Mouse (Mus musculus): ENCODE data around the gene Lrp5.

The Lrp5 gene

GRCm38 (mm10) chr19:3609826-3610225 lies 76.5 kb downstream of the Lrp5 start:
- DNase-seq, result no peak

GRCm38 (mm10) chr19:3594316-3594715 lies 92.0 kb downstream of the Lrp5 start:
- DNase-seq, result no peak

- no peak for DNase-seq
These were observed 92.8 kb downstream of the Lrp5 start for GRCm38 (mm10) chr19:3593379-3594055.

- no peak for DNase-seq
These were observed 96.4 kb downstream of the Lrp5 start for GRCm38 (mm10) chr19:3589968-3590367.

- no peak for DNase-seq
These were observed 96.8 kb downstream of the Lrp5 start for GRCm38 (mm10) chr19:3589547-3589946.

GRCm38 (mm10) chr19:3587729-3588128 lies 98.6 kb downstream of the Lrp5 start:
- peak; percentile 17 for DNase-seq

- DNase-seq, result peak; percentile 54
These were observed 99.8 kb downstream of the Lrp5 start for GRCm38 (mm10) chr19:3586540-3586939.

DNA sequence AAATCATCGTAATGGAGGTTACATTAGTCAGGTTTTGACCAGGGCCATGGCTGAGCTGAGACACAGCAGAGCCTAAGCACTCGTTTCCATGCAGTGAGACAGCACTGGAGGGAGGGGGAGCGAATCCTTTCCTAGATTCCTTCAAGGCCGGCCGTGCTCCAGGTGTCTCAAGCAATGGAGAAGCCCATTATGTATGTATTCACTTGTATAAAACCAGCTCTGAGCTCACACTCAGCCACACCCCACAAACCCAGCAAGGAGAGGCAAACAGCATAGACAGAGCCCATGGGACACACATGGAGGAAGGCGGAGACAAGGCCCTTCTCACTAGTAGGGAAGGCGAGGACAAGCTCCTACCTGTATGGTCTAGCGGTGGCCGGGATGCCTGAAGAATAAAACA lies 100.3 kb downstream of the Lrp5 start:
- no peak for DNase-seq

GRCm38 (mm10) chr19:3581326-3581725 lies 105.0 kb downstream of the Lrp5 start:
- DNase-seq, result peak; percentile 54

- no peak for DNase-seq
These were observed 108.5 kb downstream of the Lrp5 start for GRCm38 (mm10) chr19:3577911-3578290.

DNA sequence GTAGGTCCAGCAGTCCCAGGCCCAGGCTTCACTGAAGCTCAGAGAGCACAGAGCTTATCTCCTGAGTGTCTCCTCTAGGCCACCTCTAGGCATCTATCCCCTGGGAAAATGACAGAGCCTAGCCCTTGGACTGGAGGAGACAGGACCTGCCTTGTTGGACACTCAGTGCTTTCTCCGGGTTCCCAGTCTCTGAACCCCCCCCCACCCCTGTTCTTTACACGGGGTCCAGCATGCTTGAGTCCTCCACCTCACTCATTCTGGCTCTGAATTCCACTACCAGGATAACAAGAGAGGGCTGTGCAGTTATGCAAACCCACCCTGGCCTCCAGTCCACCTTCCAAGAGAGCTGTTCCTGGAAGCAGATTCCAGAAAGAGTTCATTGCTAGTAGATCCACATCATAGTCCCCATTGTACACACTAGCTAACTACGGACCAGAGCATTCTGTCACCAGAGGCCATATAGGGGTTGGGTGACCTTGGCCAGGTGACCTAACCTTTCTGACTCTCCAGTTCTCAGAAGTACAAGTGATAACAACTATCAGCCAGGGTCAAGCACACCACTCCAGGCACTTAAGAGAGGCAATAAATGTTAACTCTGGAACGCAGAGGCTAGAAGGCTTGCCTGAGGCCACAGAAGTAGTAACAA lies 109.0 kb downstream of the Lrp5 start:
- no peak for DNase-seq

DNA sequence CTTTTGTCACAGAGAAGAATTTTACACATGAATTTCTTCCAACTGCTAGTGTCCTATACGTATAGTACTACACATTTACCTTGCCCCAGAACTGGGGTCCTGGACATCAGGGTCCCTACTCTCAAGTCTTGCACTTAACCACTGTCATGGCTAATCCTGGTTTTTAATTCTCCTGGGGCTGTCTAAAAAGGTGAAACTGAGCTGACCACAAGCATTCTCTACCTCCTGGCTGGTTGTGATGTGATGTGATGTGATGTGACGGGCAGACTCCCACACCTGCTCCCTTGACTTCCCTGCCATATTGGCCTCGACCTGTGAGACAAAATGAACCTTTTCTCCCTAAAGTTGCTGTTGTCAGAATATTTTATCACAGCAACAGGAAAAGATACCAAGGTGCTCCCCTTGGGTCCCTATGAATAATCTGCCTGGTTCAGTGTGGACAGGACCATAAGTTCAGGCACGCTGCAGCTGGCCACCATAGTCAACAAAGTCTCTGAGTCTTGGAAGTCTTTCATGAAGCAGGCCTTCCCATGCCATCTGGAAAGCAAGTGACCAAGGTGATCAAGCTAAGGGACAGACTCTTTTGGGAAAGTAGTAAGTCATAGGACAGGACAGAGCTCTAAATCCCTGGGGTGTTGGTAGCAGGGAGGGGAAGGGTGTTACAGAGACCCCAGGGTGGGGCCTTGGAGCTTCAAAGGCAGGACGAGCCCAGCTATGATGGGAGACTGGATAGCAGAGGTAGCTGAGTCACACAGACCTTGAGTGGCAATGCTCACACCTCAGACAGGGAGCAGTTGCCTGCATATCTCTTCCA lies 109.7 kb downstream of the Lrp5 start:
- no peak for DNase-seq

DNA sequence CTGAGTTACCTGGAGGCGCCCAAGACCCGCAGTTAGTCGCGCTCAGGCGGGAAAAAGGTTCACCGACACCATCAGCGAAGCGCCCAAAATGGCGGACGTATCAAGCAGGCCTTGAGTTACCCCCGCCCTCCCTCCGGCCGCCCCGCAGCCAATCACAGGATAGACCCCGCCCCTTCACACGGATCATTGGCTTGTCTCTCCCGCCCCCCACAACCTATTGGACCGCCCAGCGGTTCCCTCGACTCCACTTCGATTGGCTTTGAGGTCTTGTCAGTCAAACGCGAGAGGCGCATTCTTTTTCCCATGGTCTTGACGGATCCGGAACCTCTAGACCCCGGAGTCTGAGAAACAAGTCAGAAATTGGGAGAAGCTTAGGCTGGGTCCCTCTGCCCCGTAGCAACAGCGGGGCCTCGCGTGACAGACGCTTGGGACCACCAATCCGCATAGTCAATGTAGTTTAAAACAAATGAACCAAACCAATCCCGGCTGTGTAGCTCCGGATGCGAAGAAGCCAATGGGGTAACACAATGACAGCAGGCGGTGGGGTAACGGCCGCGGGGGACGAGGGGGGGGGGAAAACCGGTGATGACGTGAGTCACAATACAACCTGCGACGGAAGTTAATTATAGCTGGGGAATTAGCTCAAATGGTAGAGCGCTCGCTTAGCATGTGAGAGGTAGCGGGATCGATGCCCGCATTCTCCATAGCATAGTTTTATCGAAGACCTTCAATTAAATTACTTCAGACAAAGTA lies 110.6 kb downstream of the Lrp5 start, which contains the start of gene Ppp6r3:
Gene Ppp6r3 (minus strand): TSS at position 118 of the 753 bp plus-strand sequence.
- DNase-seq, result peak; percentile 100

GRCm38 (mm10) chr19:3575276-3575631 lies 111.1 kb downstream of the Lrp5 start:
- no peak for DNase-seq

GRCm38 (mm10) chr19:3574593-3575094 lies 111.7 kb downstream of the Lrp5 start:
- DNase-seq, result peak; percentile 11

GRCm38 (mm10) chr19:3564309-3564708 lies 122.1 kb downstream of the Lrp5 start:
- DNase-seq, result no peak

DNA sequence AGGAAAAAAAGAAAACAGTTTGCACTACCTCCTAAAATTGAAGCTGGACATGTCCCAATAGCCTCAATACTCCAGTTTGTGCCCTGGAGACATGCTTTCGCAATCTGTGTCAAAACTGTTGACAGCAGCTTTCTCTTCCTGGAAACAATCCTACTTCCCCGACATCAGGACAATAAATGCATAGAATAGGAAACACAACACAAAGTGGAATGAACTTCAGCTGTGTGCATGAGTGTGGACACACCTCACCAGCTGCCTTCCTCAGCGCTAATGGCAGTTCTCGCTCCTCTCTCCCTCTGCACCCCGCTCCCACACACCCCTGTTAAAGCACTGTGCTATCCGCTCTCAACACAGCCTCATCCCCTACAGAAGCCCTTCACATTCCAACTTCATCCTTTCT lies 123.6 kb downstream of the Lrp5 start:
- DNase-seq, result no peak

DNA sequence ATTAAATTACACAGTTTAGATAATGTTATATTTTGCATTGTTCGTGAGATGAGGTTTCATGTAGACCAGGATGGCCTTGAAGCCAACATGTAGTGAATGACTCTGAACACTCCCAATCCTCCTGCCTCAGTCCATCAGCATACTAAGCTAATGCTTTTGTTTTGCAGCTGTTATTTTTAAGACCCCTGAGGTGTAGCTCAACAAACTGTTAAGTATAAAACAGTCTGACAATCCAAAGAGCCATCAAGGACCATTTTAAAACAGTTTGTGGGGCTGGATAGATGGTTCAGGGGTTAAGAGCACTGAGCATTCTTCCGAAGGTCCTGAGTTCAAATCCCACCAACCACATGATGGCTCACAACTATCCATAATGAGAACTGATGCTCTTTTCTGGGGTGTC lies 124.1 kb downstream of the Lrp5 start:
- DNase-seq, result no peak

DNA sequence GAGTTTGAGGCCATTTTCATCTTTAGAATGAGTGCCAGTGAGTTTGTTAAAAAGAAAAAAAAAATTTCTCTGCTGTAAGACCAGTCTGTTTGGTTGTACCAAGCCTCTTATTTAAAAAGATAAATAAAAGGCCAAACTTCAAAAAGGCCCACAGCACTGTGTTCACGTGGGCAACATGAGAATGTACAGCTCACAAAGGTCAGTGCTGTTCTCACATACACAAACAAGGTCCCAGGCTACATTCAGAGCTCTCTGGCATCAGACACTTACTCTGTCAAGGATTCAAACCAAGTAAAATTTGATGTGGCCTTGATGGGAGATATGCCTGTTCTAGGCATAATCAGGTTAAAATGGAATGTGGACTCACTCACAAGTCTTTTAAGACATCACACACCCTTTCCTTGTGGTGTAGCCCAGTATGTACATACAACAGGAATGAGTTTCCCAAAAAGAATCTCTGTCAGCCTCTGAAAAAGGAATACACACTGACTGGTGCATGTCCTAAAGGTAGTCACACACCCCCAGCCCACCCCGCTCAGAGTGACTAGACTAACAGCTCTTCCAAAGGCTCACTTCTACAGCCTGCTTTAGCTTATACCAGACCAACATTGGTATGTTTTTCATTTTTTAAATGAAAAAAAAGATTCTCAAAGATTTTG lies 130.1 kb downstream of the Lrp5 start:
- DNase-seq, result no peak

DNA sequence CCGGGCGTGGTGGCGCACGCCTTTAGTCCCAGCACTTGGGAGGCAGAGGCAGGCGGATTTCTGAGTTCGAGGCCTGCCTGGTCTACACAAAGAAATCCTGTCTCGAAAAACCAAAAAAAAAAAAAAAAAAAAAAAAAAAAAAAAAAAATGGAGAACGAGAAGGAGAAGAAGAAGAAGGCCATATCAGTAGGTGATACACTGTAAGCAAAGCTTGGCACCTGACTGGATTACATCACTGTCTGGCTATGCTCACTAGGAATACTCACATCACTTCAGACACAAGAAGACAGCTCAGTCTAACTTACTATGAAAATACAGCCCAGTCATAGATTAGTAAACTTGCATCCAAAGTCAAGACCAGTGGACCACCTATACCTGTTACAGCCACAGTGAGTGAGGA lies 131.6 kb downstream of the Lrp5 start:
- no peak for DNase-seq

DNA sequence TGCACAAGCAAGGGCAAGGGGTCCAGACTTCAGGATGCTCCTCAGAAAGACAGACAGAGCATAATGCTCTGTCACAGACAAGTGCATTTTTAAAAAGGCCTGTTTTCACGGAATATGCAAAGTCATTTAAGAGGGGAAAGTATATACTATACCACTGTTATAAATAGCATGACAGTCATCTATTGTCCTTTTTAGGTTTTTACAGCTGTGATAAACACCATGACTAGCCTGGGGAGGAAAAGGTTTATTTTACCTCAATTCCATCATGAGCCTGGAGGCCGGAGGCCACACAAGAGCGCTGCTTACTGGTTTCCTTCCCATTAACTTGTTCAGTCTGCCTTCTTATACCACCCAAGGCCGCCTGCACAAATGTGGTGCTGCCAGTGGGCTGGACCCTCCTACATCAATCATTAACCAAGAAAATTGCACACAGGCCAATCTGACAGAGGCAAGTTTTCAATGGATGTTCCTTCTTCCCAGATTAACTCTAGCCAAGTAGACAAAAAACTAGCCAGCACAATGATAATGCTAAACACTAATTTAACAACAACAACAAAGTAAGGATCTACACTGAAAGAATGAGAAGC lies 134.7 kb downstream of the Lrp5 start:
- DNase-seq, result peak; percentile 1

DNA sequence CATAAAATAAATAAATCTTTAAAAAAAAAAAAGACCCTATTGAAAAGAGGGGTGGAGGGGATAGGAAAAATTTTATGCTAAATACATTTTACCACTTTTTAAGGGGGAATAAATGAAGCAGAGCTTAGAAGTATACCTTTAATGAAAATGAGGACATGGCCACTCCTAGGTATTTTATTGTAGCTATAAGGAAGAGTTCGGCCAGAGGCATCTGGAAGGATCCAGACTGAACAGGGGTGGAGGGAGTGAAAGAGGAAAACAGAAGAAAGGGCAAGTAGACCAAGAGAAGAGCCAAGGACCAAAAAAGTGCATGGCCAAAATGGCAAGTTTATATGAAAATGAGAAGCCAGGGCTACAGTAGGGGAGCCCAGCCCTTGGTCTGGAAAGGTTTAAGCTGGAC lies 136.3 kb downstream of the Lrp5 start:
- DNase-seq, result no peak
